Mouse (Mus musculus): ENCODE data around the gene Elf2. TPM values are rescaled to one million over a fixed set of nuclear protein-coding genes. Genes with fewer than 3 reads are reported as not detected.
"Not testable (repeated sequence)": the region's sequence is repeated elsewhere in the genome, so short reads cannot be mapped to it uniquely, and the experiment has no call there.

Gene Elf2
- total RNA-seq, 1 experiment = 26.7 TPM

- in situ Hi-C loops (cut with MboI; ENCODE audit: low sequenced_read_pairs in 2 of 2, unreplicated experiment in 2 of 2) = no loop called here
- no peak overlapping the region for H3K27ac ChIP-seq (ENCODE audit: insufficient read depth, low read depth, low read length, poor library complexity, severe bottlenecking)
- H3K4me1 ChIP-seq (ENCODE audit: control insufficient read depth in 2 of 2, insufficient read depth in 2 of 2, low read length in 2 of 2, poor library complexity in 1 of 2) = peaks cover 2 to 4% of the 10 kb centered on the region in 2 experiments; a peak in 1 of 4 replicates
- no peak for DNase-seq (ENCODE audit: low read depth, low spot score)
- H3K9ac ChIP-seq (ENCODE audit: insufficient read depth, low read depth, low read length, poor library complexity, severe bottlenecking) = no peak overlapping the region
- no peak overlapping the region for H3K4me3 ChIP-seq (ENCODE audit: insufficient read depth in 1 of 2, low read depth in 1 of 2, low read length in 2 of 2, poor library complexity in 1 of 2, severe bottlenecking in 1 of 2)
- no peaks in the 10 kb centered on the region for H3K9me3 ChIP-seq (ENCODE audit: control insufficient read depth, insufficient read depth, low read depth, low read length)
- no peaks in the 10 kb centered on the region for H3K36me3 ChIP-seq (ENCODE audit: control insufficient read depth, insufficient read depth, low read length, poor library complexity, severe bottlenecking)
- TF ChIP-seq ZNF384 (IDR thresholded peaks at IDR 0.05; ENCODE audit: low read depth, low read length) (no peak), CHD2 (IDR thresholded peaks at IDR 0.05; ENCODE audit: low read depth, low read length) (no peak), HCFC1 (IDR thresholded peaks at IDR 0.05; ENCODE audit: borderline replicate concordance, insufficient read depth, low read length) (no peak), MAFK (IDR thresholded peaks at IDR 0.05; ENCODE audit: insufficient read depth, low read depth, low read length) (no peak), ZC3H11A (IDR thresholded peaks at IDR 0.05; ENCODE audit: borderline replicate concordance, low read depth, low read length) (no peak)
Observed at GRCm38 (mm10) chr3:51325475-51325874, 15.0 kb downstream of the Elf2 start.

- in situ Hi-C loops (cut with MboI; ENCODE audit: low sequenced_read_pairs in 2 of 2, unreplicated experiment in 2 of 2) = no loop called here
Observed at GRCm38 (mm10) chr3:51323006-51323405, 17.5 kb downstream of the Elf2 start.

DNA sequence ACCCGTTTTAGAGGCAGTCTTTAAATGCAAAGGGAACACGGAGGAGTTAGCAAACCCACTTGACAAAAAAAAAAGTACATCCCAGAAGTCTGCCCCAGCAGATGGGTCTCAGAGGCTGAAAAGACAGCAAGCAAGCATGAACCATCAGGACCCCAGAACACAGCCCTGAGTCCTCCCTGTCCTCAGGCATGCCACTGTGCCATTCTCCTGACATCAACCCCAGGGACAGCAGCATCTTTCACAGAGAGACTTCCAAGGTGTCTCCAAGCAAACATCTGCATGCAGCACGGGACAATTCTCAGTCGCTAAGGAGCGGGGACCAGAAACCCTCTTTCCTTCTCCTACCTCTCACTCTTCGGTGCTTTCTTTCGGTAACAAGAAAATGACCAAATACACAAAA lies 18.1 kb downstream of the Elf2 start:
- H3K4me1 ChIP-seq (ENCODE audit: control insufficient read depth in 2 of 2, insufficient read depth in 2 of 2, low read length in 2 of 2, poor library complexity in 1 of 2) = no peaks in the 10 kb centered on the region
- H3K27ac ChIP-seq (ENCODE audit: insufficient read depth, low read depth, low read length, poor library complexity, severe bottlenecking) = no peak overlapping the region
- H3K4me3 ChIP-seq (ENCODE audit: insufficient read depth in 1 of 2, low read depth in 1 of 2, low read length in 2 of 2, poor library complexity in 1 of 2, severe bottlenecking in 1 of 2) = no peak overlapping the region
- in situ Hi-C loops (cut with MboI; ENCODE audit: low sequenced_read_pairs in 2 of 2, unreplicated experiment in 2 of 2) = no loop called here
- TF ChIP-seq ZNF384 (IDR thresholded peaks at IDR 0.05; ENCODE audit: low read depth, low read length) (no peak), CHD2 (IDR thresholded peaks at IDR 0.05; ENCODE audit: low read depth, low read length) (no peak), HCFC1 (IDR thresholded peaks at IDR 0.05; ENCODE audit: borderline replicate concordance, insufficient read depth, low read length) (no peak), MAFK (IDR thresholded peaks at IDR 0.05; ENCODE audit: insufficient read depth, low read depth, low read length) (no peak), ZC3H11A (IDR thresholded peaks at IDR 0.05; ENCODE audit: borderline replicate concordance, low read depth, low read length) (no peak)
- no peak overlapping the region for H3K9ac ChIP-seq (ENCODE audit: insufficient read depth, low read depth, low read length, poor library complexity, severe bottlenecking)
- no peak for DNase-seq (ENCODE audit: low read depth, low spot score)
- H3K9me3 ChIP-seq (ENCODE audit: control insufficient read depth, insufficient read depth, low read depth, low read length) = no peaks in the 10 kb centered on the region
- H3K36me3 ChIP-seq (ENCODE audit: control insufficient read depth, insufficient read depth, low read length, poor library complexity, severe bottlenecking) = no peaks in the 10 kb centered on the region; the same call in 1 of the 2 replicates

More at GRCm38 (mm10) chr3:51323006-51323405, 17.5 kb downstream of the Elf2 start:
- no peaks in the 10 kb centered on the region; the same call in 1 of the 2 replicates for H3K36me3 ChIP-seq (ENCODE audit: control insufficient read depth, insufficient read depth, low read length, poor library complexity, severe bottlenecking)
- no peaks in the 10 kb centered on the region for H3K4me1 ChIP-seq (ENCODE audit: control insufficient read depth in 2 of 2, insufficient read depth in 2 of 2, low read length in 2 of 2, poor library complexity in 1 of 2)
- TF ChIP-seq MAFK (IDR thresholded peaks at IDR 0.05; ENCODE audit: insufficient read depth, low read depth, low read length) (no peak), CHD2 (IDR thresholded peaks at IDR 0.05; ENCODE audit: low read depth, low read length) (no peak), ZNF384 (IDR thresholded peaks at IDR 0.05; ENCODE audit: low read depth, low read length) (no peak)
- no peaks in the 10 kb centered on the region for H3K9me3 ChIP-seq (ENCODE audit: control insufficient read depth, insufficient read depth, low read depth, low read length)
- no peak overlapping the region for H3K4me3 ChIP-seq (ENCODE audit: insufficient read depth in 1 of 2, low read depth in 1 of 2, low read length in 2 of 2, poor library complexity in 1 of 2, severe bottlenecking in 1 of 2)
- no peak overlapping the region for H3K9ac ChIP-seq (ENCODE audit: insufficient read depth, low read depth, low read length, poor library complexity, severe bottlenecking)
- H3K27ac ChIP-seq (ENCODE audit: insufficient read depth, low read depth, low read length, poor library complexity, severe bottlenecking) = no peak overlapping the region
- no peak for DNase-seq (ENCODE audit: low read depth, low spot score)

DNA sequence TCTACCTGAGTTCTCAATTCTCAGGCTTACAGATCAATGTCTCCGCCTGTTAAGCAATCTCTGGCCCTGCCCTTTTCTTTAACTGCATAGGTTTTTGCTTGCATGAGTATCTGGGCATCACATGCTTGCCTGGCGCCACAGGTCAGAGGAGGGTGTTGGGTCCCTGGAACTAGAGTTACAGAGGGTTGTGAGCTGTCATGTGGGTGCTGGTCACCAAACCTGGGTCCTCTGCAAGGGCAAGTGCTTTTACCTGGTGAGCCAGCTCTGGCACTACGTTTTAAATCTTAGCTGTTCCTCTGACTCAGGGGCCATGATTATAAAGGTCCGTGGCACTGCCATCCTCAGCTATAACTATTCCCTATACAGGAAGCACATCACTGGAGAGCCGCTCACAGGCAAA lies 19.3 kb downstream of the Elf2 start:
- H3K36me3 ChIP-seq (ENCODE audit: control insufficient read depth, insufficient read depth, low read length, poor library complexity, severe bottlenecking) = no peaks in the 10 kb centered on the region; the same call in 1 of the 2 replicates

GRCm38 (mm10) chr3:51318053-51318452 lies 22.4 kb downstream of the Elf2 start:
- in situ Hi-C loops (cut with MboI; ENCODE audit: low sequenced_read_pairs in 2 of 2, unreplicated experiment in 2 of 2); H3K4me1 ChIP-seq (ENCODE audit: control insufficient read depth in 2 of 2, insufficient read depth in 2 of 2, low read length in 2 of 2, poor library complexity in 1 of 2); H3K9ac ChIP-seq (ENCODE audit: insufficient read depth, low read depth, low read length, poor library complexity, severe bottlenecking); DNase-seq (ENCODE audit: low read depth, low spot score); H3K9me3 ChIP-seq (ENCODE audit: control insufficient read depth, insufficient read depth, low read depth, low read length); H3K36me3 ChIP-seq (ENCODE audit: control insufficient read depth, insufficient read depth, low read length, poor library complexity, severe bottlenecking); H3K27ac ChIP-seq (ENCODE audit: insufficient read depth, low read depth, low read length, poor library complexity, severe bottlenecking); H3K4me3 ChIP-seq (ENCODE audit: insufficient read depth in 1 of 2, low read depth in 1 of 2, low read length in 2 of 2, poor library complexity in 1 of 2, severe bottlenecking in 1 of 2): not testable (repeated sequence)

More for the DNA sequence above, 19.3 kb downstream of the Elf2 start:
- no peak overlapping the region for H3K4me3 ChIP-seq (ENCODE audit: insufficient read depth in 1 of 2, low read depth in 1 of 2, low read length in 2 of 2, poor library complexity in 1 of 2, severe bottlenecking in 1 of 2)
- no peaks in the 10 kb centered on the region for H3K9me3 ChIP-seq (ENCODE audit: control insufficient read depth, insufficient read depth, low read depth, low read length)
- no peaks in the 10 kb centered on the region for H3K4me1 ChIP-seq (ENCODE audit: control insufficient read depth in 2 of 2, insufficient read depth in 2 of 2, low read length in 2 of 2, poor library complexity in 1 of 2)
- in situ Hi-C loops (cut with MboI; ENCODE audit: low sequenced_read_pairs in 2 of 2, unreplicated experiment in 2 of 2) = no loop called here
- H3K9ac ChIP-seq (ENCODE audit: insufficient read depth, low read depth, low read length, poor library complexity, severe bottlenecking) = no peak overlapping the region
- TF ChIP-seq CHD2 (IDR thresholded peaks at IDR 0.05; ENCODE audit: low read depth, low read length) (no peak), ZC3H11A (IDR thresholded peaks at IDR 0.05; ENCODE audit: borderline replicate concordance, low read depth, low read length) (no peak), ZNF384 (IDR thresholded peaks at IDR 0.05; ENCODE audit: low read depth, low read length) (no peak), HCFC1 (IDR thresholded peaks at IDR 0.05; ENCODE audit: borderline replicate concordance, insufficient read depth, low read length) (no peak), MAFK (IDR thresholded peaks at IDR 0.05; ENCODE audit: insufficient read depth, low read depth, low read length) (no peak)
- no peak overlapping the region for H3K27ac ChIP-seq (ENCODE audit: insufficient read depth, low read depth, low read length, poor library complexity, severe bottlenecking)
- no peak for DNase-seq (ENCODE audit: low read depth, low spot score)

All from ES-E14 (cell line).